Mouse (Mus musculus) heart, adult 18-20 months (tissue): ENCODE results near the gene Chuk. TPM values are rescaled to one million over a fixed set of nuclear protein-coding genes. Genes with fewer than 3 reads are reported as not detected.

Experiments used
- DNase-seq, 2 experiments: peaks; one replicate each; pipeline ENCODE4 v3.0.0; 2021 to 2022; ENCODE audit warnings: mixed read lengths in 1 of 2
- total RNA-seq, 2 experiments: library from RNA; stranded (reverse); gene quantifications; 2 replicates each; pipeline ENCODE4 v1.2.3; 2021

Chuk gene
- total RNA-seq, 2 experiments from 2014 or later, result 25.8 to 28.0 TPM

- DNase-seq, result no peak
These were observed 73.9 kb downstream of the Chuk start for GRCm38 (mm10) chr19:44033396-44033795.

GRCm38 (mm10) chr19:44032046-44032744 is 75.1 kb downstream of the Chuk start:
- DNase-seq, result no peak

DNA sequence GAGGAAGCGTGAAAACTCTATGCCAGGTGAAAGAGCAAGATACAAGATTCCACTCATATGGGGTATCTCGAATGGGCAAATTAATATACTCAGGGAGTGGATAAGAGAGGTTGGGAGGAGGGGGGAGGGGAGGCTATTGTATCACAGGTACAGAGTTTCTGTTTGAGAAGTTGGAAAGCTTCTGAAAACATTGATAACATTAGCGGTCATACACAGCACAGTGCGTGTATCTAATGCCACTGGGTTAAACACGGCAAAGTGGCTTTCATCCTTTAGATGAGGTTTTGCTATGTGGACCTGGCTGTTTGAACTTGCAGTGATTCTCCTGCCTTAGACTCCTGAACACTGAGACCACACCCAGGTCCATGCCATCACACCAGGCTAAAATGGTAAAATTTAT is 77.3 kb downstream of the Chuk start:
- no peak for DNase-seq

DNA sequence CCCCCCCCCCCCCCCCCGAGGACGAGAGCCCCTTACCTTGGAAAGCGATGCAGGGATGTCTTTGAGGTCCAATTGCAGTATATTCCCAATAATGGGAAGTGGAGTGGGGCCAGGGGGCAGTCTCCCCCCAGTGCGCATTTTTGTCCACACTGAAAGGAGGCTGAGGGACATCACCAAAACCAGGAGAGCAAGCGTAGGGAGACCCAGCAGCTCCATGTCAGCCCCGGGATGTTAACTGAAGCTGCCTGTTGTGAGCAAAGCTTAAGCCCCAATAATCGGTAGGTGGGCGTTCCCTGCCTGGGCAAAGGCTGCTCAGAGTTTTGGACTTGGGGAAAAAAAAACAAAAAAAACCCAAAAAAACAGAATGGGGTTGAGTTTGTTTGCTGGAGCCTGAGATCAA is 78.3 kb downstream of the Chuk start, which contains the start of gene Cyp2c23:
Gene Cyp2c23, minus strand, starts transcription at position 237 of the 400 bp plus-strand sequence.
- no peak for DNase-seq

- DNase-seq, result no peak
These were observed 80.2 kb downstream of the Chuk start for GRCm38 (mm10) chr19:44026956-44027530.

GRCm38 (mm10) chr19:44024921-44025585 is 82.2 kb downstream of the Chuk start:
- no peak for DNase-seq

Other genes starting within 250 kb of the Chuk start
- 1 to 10 TPM; 9.0 to 10.0 TPM for gene Dnmbp, start 167.3 kb downstream of the Chuk start, total RNA-seq
- gene Cpn1, start 120.9 kb downstream of the Chuk start, total RNA-seq, result not detected
- gene Cyp2c23, start 78.3 kb downstream of the Chuk start, total RNA-seq, result under 1 TPM in 1 of 2 experiments, not detected in 1; 0.15 TPM
- 10 to 100 TPM in 1 of 2 experiments, 1 to 10 TPM in 1; 9.1 to 11.2 TPM for gene Erlin1, start 37.7 kb downstream of the Chuk start, total RNA-seq
- gene Cwf19l1, start 28.4 kb upstream of the Chuk start, total RNA-seq, result 1 to 10 TPM; 9.0 to 9.1 TPM
- 10 to 100 TPM; 19.0 to 24.3 TPM for gene Bloc1s2, start 39.0 kb upstream of the Chuk start, total RNA-seq
- gene Pkd2l1, start 85.0 kb upstream of the Chuk start, total RNA-seq, result not detected
- not detected for gene Scd3, start 95.8 kb upstream of the Chuk start, total RNA-seq
- gene Scd2, start 186.2 kb upstream of the Chuk start, total RNA-seq, result 1 to 10 TPM; 9.1 to 9.4 TPM
- 1 to 10 TPM; 4.3 to 7.8 TPM for gene Scd4, start 225.6 kb upstream of the Chuk start, total RNA-seq